Mouse (Mus musculus) B cell, adult 62 days (primary cell): ENCODE measurements around the gene Abcf2. TPM values are rescaled to one million over a fixed set of nuclear protein-coding genes. Genes with fewer than 3 reads are reported as not detected.

ENCODE experiments used
- total RNA-seq: library from RNA; stranded (reverse); gene quantifications from 4 replicates; pipeline ENCODE4 v1.2.4, GENCODE M21; 2023

The Abcf2 gene
- 35.4 to 41.6 TPM (median 38.9 TPM) in 4 replicates for total RNA-seq

DNA sequence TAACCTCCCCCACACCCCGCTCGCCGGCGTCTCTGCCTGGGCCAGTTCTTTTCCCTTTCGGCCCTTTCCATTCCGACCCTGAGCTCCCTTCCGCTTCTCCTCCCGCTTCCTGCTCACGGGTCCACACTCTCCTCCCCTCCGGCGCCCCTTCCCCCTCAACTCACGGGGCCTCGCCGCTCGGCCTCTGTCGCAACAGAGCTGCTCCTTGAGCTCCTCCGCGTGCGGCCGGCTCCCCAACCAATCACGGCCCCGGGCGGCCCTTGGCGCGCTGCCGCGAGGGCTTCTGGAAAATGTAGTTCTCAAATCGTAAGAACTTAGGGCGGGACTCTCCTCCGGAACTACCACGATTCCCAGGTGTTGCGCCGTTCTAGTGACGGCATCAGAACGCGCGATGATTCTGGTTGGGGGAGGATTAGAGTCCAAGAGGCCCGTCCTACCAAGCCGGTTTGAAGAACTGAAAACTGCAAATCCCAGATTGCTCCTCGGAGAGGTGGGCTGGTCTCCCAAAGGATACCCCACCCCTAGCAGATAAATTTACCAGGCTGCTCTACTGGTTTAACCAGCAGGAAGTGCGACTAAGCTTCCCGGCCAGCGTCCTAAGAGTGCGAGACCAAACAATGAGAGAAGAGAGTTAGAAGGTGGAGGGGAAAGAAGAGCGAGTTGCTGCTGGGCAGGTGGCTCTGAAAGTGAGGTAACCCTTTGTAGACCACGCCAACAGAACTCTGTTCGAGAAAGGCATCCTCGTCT is at the start of gene Abcf2:
TSS of gene Abcf2 (minus strand) at position 285 of the 747 bp plus-strand sequence.

DNA sequence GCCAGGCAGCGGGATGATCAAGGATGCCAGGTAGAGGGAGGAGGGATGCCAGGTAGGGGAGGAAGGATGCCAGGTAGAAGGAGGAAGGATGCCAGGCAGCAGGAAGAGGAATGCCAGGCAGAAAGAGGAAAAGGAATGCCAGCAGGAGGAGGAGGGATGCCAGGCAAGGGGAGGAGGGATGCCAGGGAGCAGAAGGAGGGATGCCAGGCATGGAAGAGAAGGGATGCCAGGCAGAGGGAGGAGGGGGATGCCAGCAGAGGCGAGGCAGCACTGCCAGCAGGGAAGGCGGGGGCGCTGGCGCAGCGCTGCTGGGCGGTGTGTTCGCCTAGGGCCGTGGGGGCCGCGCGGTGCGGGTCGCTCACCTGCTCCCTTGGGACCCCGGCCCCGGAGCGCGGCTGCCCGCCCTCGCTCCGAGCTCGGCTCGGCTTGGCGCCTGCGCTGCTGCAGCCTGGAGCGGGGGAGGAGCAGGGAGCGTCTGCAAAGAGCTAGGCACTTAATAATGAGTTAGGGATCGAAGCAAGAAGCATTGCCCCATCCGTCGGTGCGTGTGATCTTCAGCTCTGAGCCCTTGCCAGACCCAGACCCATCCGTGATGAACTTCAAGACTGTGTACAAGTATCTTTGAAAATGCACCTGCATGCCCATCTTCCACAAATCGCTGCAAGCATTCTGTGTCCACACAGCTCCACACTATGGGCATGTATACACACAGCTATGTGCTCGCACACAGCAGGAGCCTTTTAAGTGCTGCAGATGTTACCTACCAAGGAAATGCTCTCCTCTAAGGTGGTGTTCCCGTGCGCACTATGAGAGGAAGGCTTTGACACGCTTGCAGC is 46.9 kb upstream of the Abcf2 start, which contains the start of gene Smarcd3:
TSS of gene Smarcd3 (minus strand) at position 426 of the 836 bp plus-strand sequence.

DNA sequence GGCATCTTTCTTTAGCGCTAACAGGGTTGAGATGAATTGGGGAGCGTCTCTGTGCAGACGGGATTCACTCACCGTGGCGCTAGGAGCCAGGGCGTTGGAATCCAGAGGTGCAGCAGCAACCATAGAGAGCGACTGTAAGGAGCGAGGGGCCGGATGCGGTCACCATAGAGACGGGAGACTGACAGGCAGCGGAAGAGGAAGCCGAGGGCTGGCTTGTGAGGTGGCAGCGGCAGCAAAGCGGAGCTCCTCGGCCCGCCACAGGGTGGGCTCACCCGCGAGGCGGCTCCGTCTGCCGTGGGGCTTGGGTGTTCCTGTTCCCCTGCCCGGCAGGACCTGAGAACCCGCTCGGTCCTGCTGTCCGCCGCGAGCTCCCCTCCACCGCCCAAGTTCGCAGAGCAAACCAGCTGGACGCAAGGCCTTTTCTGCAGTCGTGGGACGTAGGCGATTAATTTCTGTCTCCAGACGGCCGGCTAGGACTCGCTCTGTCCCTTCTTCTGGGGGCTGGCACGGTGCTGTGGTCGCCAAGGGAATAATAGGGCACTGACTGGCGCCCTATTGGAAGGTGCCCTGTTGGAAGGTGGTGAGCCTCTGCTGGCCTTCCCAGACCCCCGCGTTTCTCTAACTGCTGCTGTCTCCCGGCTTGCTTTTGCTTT is 9.4 kb upstream of the Abcf2 start, which contains the start of gene Chpf2:
TSS of gene Chpf2 (plus strand) at position 195 of the 653 bp plus-strand sequence.

DNA sequence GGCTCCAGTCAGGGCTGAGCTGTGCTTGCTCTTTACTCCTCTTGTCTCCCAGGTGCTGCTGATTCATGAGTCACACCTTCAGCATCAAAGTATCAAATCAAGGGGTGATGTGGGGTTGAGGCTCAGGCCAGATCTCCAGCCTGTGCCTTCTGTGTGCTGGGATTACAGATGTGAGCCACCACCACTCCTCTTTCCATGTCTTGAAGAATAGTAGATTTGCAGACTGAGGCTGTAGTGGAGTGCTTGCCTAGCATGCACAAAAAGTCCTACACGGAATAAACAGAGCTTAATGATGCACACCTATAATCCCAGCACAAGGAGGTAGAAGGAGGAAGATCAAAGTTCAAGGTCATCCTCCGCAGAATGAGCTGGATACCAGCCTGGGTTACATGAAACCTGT is 20.6 kb downstream of the Abcf2 start, which contains the start of gene 4931409K22Rik:
TSS of gene 4931409K22Rik (minus strand) at position 101 of the 400 bp plus-strand sequence.

DNA sequence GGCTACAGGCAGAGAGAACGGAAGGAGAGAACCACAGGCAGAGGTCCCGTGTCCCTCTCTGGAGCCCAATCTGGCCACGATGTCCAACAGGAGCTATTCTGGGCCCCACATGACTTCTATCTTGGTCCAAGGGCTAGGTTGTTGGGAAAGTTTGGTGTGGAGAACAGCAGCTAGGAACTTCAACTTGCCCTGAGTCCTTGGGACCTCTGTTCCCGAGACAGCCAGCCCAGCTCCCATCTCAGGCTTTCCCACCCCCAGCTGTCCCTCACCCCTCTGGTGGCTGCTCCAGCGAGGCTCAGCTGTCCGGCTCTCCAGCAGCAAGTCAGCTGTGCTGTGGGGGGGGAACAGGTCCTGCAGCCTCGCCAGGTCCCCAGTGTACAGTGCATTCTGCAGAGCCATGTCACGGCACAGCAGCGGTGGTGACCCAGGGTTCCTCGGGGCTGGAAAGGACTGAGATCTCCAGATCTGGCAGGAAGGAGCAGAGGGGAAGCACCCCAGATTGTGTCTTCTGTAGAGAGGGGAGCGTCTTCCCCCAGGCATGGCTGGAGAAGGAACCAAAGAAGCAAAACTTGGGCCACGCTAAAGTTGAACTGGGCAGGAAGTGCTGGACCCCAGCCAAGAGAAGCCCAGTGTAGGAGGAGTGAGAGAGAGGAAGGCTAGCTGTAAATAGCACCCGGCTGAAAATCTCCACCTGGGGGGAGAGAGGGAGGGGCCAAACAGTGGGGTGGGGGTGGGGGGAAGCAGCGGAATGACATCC is 36.7 kb downstream of the Abcf2 start, which contains the start of gene Asb10:
TSS of gene Asb10 (minus strand) at position 592 of the 757 bp plus-strand sequence.

DNA sequence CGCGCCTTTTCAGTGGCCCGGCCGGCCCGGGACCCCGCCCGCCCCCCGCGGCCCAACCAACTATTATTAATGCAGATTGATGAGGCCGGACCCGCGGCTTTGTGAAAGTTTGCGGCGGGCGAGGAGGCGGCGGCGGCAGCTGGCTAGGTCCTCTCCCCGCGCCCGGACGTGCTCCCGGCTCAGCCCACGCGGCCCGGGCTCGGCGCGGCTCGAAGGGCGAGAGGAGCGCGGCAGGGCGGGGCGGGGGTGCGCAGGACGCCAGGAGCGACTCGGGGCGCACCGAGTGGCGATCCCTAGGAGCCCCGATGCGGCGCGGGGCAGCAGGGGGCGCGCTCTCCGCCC is 50.4 kb downstream of the Abcf2 start, which contains the start of gene Gbx1:
TSS of gene Gbx1 (minus strand) at position 314 of the 342 bp plus-strand sequence.

Other genes with a start within 250 kb of the Abcf2 start
- gene Kcnh2, start 225.9 kb downstream of the Abcf2 start, total RNA-seq = not detected in 4 replicates
- 0.15 to 0.40 TPM in 2 of 4 replicates, not detected in the others for gene Nos3, start 212.7 kb downstream of the Abcf2 start, total RNA-seq
- gene Atg9b, start 185.3 kb downstream of the Abcf2 start, total RNA-seq = not detected in 4 replicates
- 19.2 to 30.7 TPM (median 25.6 TPM) in 4 replicates for gene Abcb8, start 183.8 kb downstream of the Abcf2 start, total RNA-seq
- 0.34 to 0.80 TPM (median 0.49 TPM) in 3 of 4 replicates, not detected in the other for gene Asic3, start 164.1 kb downstream of the Abcf2 start, total RNA-seq
- 31.5 to 43.7 TPM (median 33.8 TPM) in 4 replicates for gene Cdk5, start 153.9 kb downstream of the Abcf2 start, total RNA-seq
- 54.4 to 79.1 TPM (median 68.6 TPM) in 4 replicates for gene Slc4a2, start 153.6 kb downstream of the Abcf2 start, total RNA-seq
- gene Fastk, start 132.2 kb downstream of the Abcf2 start, total RNA-seq = 89.9 to 105 TPM (median 103 TPM) in 4 replicates
- gene Tmub1, start 129.6 kb downstream of the Abcf2 start, total RNA-seq = 19.1 to 23.1 TPM (median 21.2 TPM) in 4 replicates
- gene Agap3, start 125.3 kb downstream of the Abcf2 start, total RNA-seq = 41.8 to 52.0 TPM (median 49.9 TPM) in 4 replicates
- gene Gbx1, start 50.3 kb downstream of the Abcf2 start, total RNA-seq = not detected in 4 replicates
- not detected in 4 replicates for gene Asb10, start 36.5 kb downstream of the Abcf2 start, total RNA-seq
- not detected in 4 replicates for gene 4931409K22Rik, start 20.7 kb downstream of the Abcf2 start, total RNA-seq
- 32.7 to 39.8 TPM (median 34.7 TPM) in 4 replicates for gene Chpf2, start 9.3 kb upstream of the Abcf2 start, total RNA-seq
- not detected in 4 replicates for gene Smarcd3, start 46.9 kb upstream of the Abcf2 start, total RNA-seq
- 90.3 to 94.0 TPM (median 92.4 TPM) in 4 replicates for gene Nub1, start 108.1 kb upstream of the Abcf2 start, total RNA-seq
- gene Wdr86, start 153.3 kb upstream of the Abcf2 start, total RNA-seq = not detected in 4 replicates
- gene Crygn, start 180.5 kb upstream of the Abcf2 start, total RNA-seq = not detected in 4 replicates